Mouse (Mus musculus): ENCODE results near the gene Tvp23a. TPM values are rescaled to one million over a fixed set of nuclear protein-coding genes. Genes with fewer than 3 reads are reported as not detected.

Tvp23a gene
- polyA plus RNA-seq, 1 experiment from 2014 or later = 15.7 TPM

DNA sequence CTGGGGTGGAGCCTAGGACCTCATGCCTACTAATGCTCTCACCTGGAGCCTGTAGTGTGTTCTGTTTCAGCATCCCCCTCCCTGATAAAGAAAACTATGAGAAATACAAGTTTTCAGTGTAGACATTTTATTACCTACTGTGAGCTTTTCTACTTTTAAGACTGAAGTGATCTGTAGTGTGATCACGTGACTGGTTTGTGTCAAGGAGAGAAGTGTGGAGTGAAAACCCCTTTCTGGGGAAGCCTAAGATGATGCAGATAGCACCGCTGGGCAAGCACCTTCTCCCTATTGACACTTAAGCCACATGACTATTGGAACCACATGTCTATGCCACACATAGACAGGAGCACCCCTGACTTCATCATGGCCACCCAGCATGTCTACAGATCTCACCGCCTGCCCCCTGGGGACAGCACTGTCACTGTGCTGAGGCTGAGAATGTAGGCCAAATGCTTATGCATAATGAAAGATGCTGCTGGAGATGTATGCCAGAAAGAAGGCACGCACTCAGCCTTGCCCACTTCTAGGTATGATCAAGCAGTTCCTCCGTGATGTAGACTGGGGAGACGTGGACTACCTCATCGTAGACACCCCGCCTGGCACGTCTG is 26.6 kb downstream of the Tvp23a start:
- Histone ChIP-seq H3K9me3 (ENCODE audit: control insufficient read depth, low read length) (no peaks in the 10 kb centered on the region), H3K4me2 (replicated peaks; ENCODE audit: low read depth, low read length) (no peak overlapping the region), H3K4me3 (ENCODE audit: low read length) (no peak overlapping the region), H3K9ac (ENCODE audit: low read depth, low read length) (no peak overlapping the region), H3K27ac (ENCODE audit: low read depth, low read length) (no peak overlapping the region), H3K36me3 (ENCODE audit: control insufficient read depth, insufficient read depth, low read length) (peaks cover 87% of the 10 kb centered on the region), H3K4me1 (ENCODE audit: control insufficient read depth, insufficient read depth, low read length) (no peaks in the 10 kb centered on the region), H3K27me3 (ENCODE audit: control insufficient read depth, insufficient read depth, low read length) (no peaks in the 10 kb centered on the region)
- no peak for ATAC-seq (ENCODE audit: low FRiP score, low TSS enrichment)
- 96% methylated on average over 9 of the region's 9 CpGs for WGBS

DNA sequence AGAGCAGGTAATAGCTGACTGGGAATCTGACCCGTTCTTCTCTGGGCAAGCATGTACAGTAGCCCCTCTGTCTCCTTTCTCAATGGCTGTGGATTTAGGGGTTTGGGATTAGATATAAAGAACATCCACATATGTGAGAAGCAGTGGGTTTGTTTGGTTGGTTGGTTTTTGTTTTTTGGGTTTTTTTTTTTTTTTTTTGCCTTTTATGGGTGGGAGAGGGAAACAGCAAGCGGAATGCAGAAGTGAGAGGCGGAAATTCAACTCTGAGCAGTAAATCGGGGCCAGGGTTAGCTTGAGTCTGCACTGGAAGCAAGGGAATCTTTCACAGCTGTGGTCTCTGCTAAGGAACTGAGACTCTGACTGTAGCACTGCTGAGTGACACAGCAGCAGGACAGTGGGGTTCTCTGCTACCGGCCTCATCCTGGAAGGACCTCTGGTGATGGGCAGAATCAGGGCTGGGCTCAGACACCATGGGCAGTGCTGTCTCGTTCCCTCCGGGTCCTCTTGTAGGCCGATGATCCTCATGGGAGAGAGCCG is 29.4 kb downstream of the Tvp23a start:
- Histone ChIP-seq H3K9me3 (ENCODE audit: control insufficient read depth, low read length) (no peaks in the 10 kb centered on the region), H3K4me3 (ENCODE audit: low read length) (no peak overlapping the region), H3K27me3 (ENCODE audit: control insufficient read depth, insufficient read depth, low read length) (no peaks in the 10 kb centered on the region), H3K9ac (ENCODE audit: low read depth, low read length) (no peak overlapping the region), H3K27ac (ENCODE audit: low read depth, low read length) (no peak overlapping the region), H3K36me3 (ENCODE audit: control insufficient read depth, insufficient read depth, low read length) (peaks cover 83% of the 10 kb centered on the region), H3K4me2 (replicated peaks; ENCODE audit: low read depth, low read length) (no peak overlapping the region), H3K4me1 (ENCODE audit: control insufficient read depth, insufficient read depth, low read length) (peaks cover 2% of the 10 kb centered on the region; the same call in 1 of the 2 replicates)
- 94% methylated on average over 9 of the region's 9 CpGs for WGBS
- no peak for ATAC-seq (ENCODE audit: low FRiP score, low TSS enrichment)

DNA sequence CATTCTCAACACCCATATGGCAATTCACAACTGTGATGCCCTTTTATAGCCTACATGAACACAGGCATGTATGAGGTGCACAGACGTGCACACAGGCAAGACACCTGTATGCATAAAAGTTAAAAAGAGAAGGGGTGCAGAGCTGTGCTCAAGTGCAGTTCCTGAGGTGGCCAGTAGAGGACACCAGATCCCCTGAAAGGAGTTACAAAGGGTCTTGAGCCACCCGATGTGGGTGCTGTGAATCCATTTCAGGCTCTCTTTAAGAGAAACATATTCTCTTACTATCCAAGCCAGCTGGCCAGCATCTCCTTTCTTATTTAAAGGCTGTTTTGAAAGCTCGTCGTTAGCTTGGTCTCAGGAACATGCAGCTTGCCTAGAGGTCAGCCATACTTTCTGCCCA is 30.3 kb downstream of the Tvp23a start:
- H3K9me3 ChIP-seq (ENCODE audit: control insufficient read depth, low read length) = no peaks in the 10 kb centered on the region
- H3K36me3 ChIP-seq (ENCODE audit: control insufficient read depth, insufficient read depth, low read length) = peaks cover 74% of the 10 kb centered on the region
- no peak for ATAC-seq (ENCODE audit: low FRiP score, low TSS enrichment)
- H3K27me3 ChIP-seq (ENCODE audit: control insufficient read depth, insufficient read depth, low read length) = no peaks in the 10 kb centered on the region
- H3K4me3 ChIP-seq (ENCODE audit: low read length) = no peak overlapping the region
- H3K4me1 ChIP-seq (ENCODE audit: control insufficient read depth, insufficient read depth, low read length) = peaks cover 8% of the 10 kb centered on the region
- H3K4me2 ChIP-seq (replicated peaks; ENCODE audit: low read depth, low read length) = no peak overlapping the region
- H3K27ac ChIP-seq (ENCODE audit: low read depth, low read length) = no peak overlapping the region
- whole genome bisulfite sequencing = 95% methylated on average over 4 of the region's 4 CpGs
- no peak overlapping the region for H3K9ac ChIP-seq (ENCODE audit: low read depth, low read length)

DNA sequence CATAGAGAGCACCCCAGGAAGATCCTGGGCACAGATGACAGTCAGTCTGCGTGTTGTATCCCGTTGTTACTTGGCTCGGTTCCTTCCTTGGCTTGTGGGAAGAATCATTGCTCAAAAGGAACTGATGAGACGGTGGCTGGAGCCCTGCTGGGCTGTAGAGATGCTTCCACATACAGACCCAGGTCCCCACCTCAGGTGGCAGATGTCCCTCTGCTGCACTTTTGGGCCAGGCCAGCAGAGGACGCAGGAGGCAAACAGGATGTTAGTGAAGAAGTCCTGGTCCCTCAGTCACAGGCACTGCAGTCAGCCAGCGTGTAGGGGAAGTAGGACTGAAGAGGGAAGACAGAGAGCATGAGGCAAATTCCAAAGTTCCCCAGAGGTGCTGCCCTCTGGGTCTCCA is 31.2 kb downstream of the Tvp23a start:
- Histone ChIP-seq H3K9me3 (ENCODE audit: control insufficient read depth, low read length) (no peaks in the 10 kb centered on the region), H3K4me1 (ENCODE audit: control insufficient read depth, insufficient read depth, low read length) (peaks cover 8% of the 10 kb centered on the region), H3K27me3 (ENCODE audit: control insufficient read depth, insufficient read depth, low read length) (no peaks in the 10 kb centered on the region), H3K4me3 (ENCODE audit: low read length) (no peak overlapping the region), H3K36me3 (ENCODE audit: control insufficient read depth, insufficient read depth, low read length) (peaks cover 65% of the 10 kb centered on the region), H3K9ac (ENCODE audit: low read depth, low read length) (no peak overlapping the region), H3K27ac (ENCODE audit: low read depth, low read length) (no peak overlapping the region), H3K4me2 (replicated peaks; ENCODE audit: low read depth, low read length) (no peak overlapping the region)
- ATAC-seq (ENCODE audit: low FRiP score, low TSS enrichment) = no peak
- 79% methylated on average over 6 of the region's 6 CpGs for WGBS

DNA sequence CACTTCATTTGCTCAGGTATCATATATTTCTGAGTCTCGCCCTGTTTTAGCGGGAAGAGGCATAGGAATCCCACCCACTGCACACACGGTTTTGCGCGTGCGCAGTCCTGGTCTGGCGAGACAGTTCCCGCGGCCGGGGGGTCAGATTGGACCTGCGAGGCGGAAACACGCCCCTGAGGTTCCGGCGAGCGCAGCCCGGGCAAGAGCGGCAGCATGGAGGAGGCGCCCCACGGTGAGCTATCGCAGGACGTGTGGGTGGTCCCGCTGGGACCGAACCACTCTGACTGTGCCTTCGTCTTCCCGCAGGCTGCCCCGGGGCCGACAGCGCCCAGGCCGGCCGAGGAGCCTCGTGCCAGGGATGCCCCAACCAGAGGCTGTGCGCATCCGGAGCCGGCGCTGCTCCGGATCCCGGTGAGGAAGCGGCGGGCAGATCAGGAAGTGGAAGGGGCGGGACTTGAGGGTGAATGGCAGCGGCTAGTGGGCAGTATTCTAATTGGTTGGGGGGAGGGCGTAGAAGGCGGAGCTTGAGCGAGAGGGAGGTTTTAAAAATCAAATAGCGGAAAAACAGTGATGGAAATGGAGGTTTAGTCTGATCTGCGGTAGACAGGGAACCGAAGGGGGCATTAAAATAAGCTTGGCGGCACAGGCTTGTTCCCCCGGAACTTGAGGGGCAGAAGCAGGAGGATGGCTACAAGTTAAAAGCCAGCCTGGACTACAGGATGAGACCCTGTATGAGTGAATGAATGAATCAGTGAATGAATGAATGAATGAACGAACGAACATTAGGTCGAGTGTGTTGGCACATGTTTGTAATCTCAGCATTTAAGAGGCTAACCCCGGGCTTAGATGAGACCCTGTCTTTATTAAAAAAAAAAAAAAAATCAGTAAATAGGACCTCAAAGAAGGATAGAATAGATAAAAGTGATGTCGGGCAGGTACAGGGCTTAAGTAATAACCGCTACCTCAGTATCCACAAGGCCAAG is 35.1 kb downstream of the Tvp23a start, which contains the start of gene Nubp1:
Gene Nubp1, plus strand, starts transcription at position 185 of the 983 bp plus-strand sequence.
- Histone ChIP-seq H3K4me2 (replicated peaks; ENCODE audit: low read depth, low read length) (peak within 1 kb of the TSS; percentile 74), H3K9me3 (ENCODE audit: control insufficient read depth, low read length) (no peaks in the 10 kb centered on the region), H3K4me3 (ENCODE audit: low read length) (peak within 1 kb of the TSS; percentile 64), H3K36me3 (ENCODE audit: control insufficient read depth, insufficient read depth, low read length) (peaks cover 33% of the 10 kb centered on the region), H3K27me3 (ENCODE audit: control insufficient read depth, insufficient read depth, low read length) (no peaks in the 10 kb centered on the region), H3K27ac (ENCODE audit: low read depth, low read length) (peak within 1 kb of the TSS; percentile 84), H3K4me1 (ENCODE audit: control insufficient read depth, insufficient read depth, low read length) (peaks cover 10% of the 10 kb centered on the region), H3K9ac (ENCODE audit: low read depth, low read length) (peak within 1 kb of the TSS; percentile 73)
- peak; percentile 95 for ATAC-seq (ENCODE audit: low FRiP score, low TSS enrichment)
- WGBS = 3% methylated on average over 56 of the region's 56 CpGs

DNA sequence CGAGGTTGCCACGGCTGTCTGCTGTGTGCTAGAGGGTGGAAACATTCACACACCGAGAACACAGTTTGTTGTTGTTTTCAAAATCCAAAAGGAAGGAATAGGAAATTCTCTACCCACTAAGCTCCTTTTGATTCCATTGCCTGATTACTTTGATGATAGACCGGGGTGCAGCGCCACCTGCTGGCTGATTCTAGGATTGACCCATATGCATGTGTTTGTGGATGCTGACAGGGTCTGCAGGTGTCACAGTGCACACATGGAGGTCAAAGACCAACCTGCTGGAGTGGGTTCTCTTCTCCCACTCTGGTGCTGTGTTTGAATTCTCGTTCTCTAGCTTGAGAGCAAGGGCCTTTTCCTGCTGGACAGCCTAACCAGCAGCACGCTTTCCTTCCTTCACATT is 48.0 kb downstream of the Tvp23a start:
- ATAC-seq (ENCODE audit: low FRiP score, low TSS enrichment) = peak; percentile 72; the same call in 1 of the 2 replicates
- WGBS = 34% methylated on average over 7 of the region's 7 CpGs

DNA sequence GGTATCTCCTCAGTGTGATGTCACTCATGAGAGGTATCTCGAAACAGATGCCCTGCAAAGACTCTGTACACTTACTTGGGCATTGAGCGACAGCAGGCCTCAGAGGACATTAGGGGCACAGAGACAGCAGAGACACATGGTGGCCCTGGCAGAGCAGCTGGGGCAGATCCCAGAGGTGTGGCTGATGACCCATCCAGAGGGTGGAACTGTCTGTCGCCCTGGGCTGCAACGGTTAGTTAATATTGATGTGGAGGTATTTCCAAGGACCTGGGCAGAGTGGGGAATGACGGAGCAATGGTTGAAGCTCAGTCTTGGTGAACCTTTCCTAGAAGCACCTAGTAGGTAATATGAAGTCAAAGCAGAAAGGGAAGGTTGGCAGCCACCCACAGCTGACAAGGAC is 48.4 kb downstream of the Tvp23a start:
- H3K4me3 ChIP-seq (ENCODE audit: low read length) = no peak overlapping the region
- H3K27ac ChIP-seq (ENCODE audit: low read depth, low read length) = no peak overlapping the region
- no peak overlapping the region for H3K9ac ChIP-seq (ENCODE audit: low read depth, low read length)
- WGBS = 66% methylated on average over 5 of the region's 5 CpGs
- no peaks in the 10 kb centered on the region for H3K36me3 ChIP-seq (ENCODE audit: control insufficient read depth, insufficient read depth, low read length)
- H3K27me3 ChIP-seq (ENCODE audit: control insufficient read depth, insufficient read depth, low read length) = no peaks in the 10 kb centered on the region; the same call in 1 of the 2 replicates
- H3K9me3 ChIP-seq (ENCODE audit: control insufficient read depth, low read length) = no peaks in the 10 kb centered on the region
- ATAC-seq (ENCODE audit: low FRiP score, low TSS enrichment) = no peak
- H3K4me2 ChIP-seq (replicated peaks; ENCODE audit: low read depth, low read length) = no peak overlapping the region
- H3K4me1 ChIP-seq (ENCODE audit: control insufficient read depth, insufficient read depth, low read length) = peaks cover 5% of the 10 kb centered on the region; the same call in 1 of the 2 replicates

More for the DNA sequence above, 48.0 kb downstream of the Tvp23a start:
- no peak overlapping the region for H3K9ac ChIP-seq (ENCODE audit: low read depth, low read length)
- H3K27me3 ChIP-seq (ENCODE audit: control insufficient read depth, insufficient read depth, low read length) = no peaks in the 10 kb centered on the region; the same call in 1 of the 2 replicates
- H3K36me3 ChIP-seq (ENCODE audit: control insufficient read depth, insufficient read depth, low read length) = no peaks in the 10 kb centered on the region
- H3K4me1 ChIP-seq (ENCODE audit: control insufficient read depth, insufficient read depth, low read length) = peaks cover 5% of the 10 kb centered on the region; the same call in 1 of the 2 replicates
- no peak overlapping the region for H3K27ac ChIP-seq (ENCODE audit: low read depth, low read length)
- H3K9me3 ChIP-seq (ENCODE audit: control insufficient read depth, low read length) = no peaks in the 10 kb centered on the region
- no peak overlapping the region for H3K4me3 ChIP-seq (ENCODE audit: low read length)
- H3K4me2 ChIP-seq (replicated peaks; ENCODE audit: low read depth, low read length) = no peak overlapping the region

DNA sequence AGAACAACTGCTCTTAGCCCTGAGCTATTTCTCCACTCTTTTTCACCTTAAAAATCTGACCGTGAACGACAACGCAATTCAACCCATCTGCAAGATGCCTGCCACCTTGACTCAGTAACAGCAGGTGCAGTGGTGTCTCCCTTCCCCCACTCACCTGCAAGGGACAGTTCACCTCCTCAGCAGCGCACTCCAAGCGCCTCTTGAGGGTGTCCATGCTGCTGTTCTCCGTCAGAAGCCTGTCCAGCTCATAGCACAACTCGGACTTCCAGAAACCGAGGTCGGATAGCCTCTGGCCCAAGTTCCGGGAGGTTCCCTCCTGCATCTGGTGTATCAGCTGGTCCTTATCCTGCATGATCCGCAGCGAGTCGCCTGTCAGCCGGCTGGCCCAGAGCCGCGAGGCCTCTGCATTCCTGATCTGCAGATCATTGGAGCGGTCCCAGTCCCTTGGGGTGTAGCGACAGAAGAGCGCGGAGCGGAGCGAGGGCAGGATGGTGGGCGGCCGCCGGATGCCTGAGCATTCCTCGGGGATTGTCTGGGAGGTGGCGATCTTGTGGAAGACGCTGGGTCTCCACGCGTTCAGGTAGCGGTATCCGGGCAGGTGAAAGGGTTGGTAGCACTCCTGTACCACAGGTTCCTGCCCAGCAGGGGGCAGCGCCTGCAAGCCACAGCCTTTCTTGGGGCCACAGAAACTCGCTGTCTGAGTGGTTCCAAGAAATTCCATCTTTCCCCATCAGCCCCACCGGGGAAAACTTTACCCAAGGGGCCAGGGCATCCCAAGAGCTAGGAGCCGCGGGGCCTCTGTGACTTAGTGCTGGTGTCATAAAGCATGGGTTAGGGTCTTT is 52.2 kb downstream of the Tvp23a start, which contains the start of gene Tekt5:
Gene Tekt5, minus strand, starts transcription at position 792 of the 842 bp plus-strand sequence.
- Histone ChIP-seq H3K9ac (ENCODE audit: low read depth, low read length) (no peak within 1 kb of the TSS), H3K9me3 (ENCODE audit: control insufficient read depth, low read length) (no peaks in the 10 kb centered on the region), H3K4me3 (ENCODE audit: low read length) (peak within 1 kb of the TSS; percentile 26), H3K36me3 (ENCODE audit: control insufficient read depth, insufficient read depth, low read length) (no peaks in the 10 kb centered on the region), H3K27me3 (ENCODE audit: control insufficient read depth, insufficient read depth, low read length) (no peaks in the 10 kb centered on the region; the same call in 1 of the 2 replicates), H3K4me1 (ENCODE audit: control insufficient read depth, insufficient read depth, low read length) (peaks cover 10% of the 10 kb centered on the region), H3K4me2 (replicated peaks; ENCODE audit: low read depth, low read length) (peak within 1 kb of the TSS; percentile 51), H3K27ac (ENCODE audit: low read depth, low read length) (no peak within 1 kb of the TSS)
- ATAC-seq (ENCODE audit: low FRiP score, low TSS enrichment) = peak; percentile 78
- 7% methylated on average over 37 of the region's 37 CpGs for WGBS
